Mouse (Mus musculus): ENCODE measurements around the gene Gbp10.
"Not testable (repeated sequence)": the region's sequence is repeated elsewhere in the genome, so short reads cannot be mapped to it uniquely, and the experiment has no call there.

- not testable (repeated sequence) for TF ChIP-seq CTCF (conservative IDR thresholded peaks at IDR 0.05; ENCODE audit: low read length); POU5F1 (IDR thresholded peaks at IDR 0.05; ENCODE audit: borderline replicate concordance, low read length)
Measured at GRCm38 (mm10) chr5:105244741-105245140, 5.4 kb upstream of the Gbp10 start.

All from E14TG2a.4 (cell line).